Mouse (Mus musculus) lung, postnatal 4 days (tissue): ENCODE data around the gene Zfp949.

Experiments used
- DNase-seq, 2 experiments: peaks; one replicate each; pipeline ENCODE4 v3.0.0; 2021

The Zfp949 gene

DNA sequence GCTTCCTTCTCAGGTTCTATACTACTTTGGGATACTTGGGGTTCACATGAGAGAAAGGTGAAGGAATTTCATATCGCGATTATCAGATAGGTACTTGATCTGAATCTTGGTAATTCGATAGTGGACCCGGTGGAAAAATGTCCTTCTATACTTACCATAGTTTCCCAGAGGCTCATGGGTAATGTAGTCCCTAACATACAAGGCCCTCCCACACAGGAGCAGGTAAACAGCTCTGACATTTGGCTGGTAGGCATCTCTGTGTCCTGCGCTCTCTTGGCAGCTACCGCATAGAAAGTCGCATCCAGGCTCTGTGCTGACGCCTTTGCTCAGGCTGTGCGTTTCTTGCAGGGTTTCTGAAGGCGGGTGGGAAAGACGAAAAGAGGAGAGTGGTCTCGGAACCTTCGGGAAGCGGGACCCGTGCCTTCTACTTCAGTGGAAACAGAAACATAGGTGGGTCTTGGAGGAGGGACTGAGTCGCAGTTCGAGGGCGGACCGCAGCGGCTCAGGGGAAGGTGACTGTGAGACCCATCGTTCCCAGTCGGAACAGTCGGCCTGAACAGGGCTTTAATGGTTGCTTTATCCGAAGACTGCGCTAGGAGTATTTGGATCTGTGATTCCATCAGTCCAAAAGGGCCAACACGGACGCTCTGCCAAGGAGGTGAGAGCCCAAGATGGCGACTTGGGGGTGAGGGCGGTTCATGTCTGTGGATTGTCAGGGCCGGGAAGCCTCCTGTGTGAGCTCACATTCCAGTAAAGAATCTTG is at the start of gene Zfp949:
TSS of gene Zfp949 (plus strand) at position 170 of the 763 bp plus-strand sequence.
- DNase-seq: peak; percentile 43 to 71

DNA sequence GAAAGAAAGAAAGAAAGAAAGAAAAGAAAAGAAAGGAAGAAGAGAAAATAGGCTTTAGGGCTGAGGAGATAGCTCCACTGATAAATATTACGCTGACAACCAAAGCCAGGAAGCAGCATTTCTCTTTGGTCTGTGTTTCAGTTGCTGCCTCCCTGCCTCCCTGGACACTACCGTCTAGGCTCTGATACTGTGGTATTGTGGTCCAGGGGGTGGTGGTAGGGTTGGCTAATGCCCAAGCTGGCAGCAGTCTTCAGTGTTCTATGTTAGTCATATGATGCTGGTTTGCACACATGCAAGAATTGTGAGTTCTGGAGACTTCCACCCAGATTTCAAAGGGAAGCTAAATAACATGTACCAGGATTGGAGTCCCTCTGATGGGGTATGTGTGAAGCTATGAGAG is 47.7 kb upstream of the Zfp949 start:
- DNase-seq: no peak

DNA sequence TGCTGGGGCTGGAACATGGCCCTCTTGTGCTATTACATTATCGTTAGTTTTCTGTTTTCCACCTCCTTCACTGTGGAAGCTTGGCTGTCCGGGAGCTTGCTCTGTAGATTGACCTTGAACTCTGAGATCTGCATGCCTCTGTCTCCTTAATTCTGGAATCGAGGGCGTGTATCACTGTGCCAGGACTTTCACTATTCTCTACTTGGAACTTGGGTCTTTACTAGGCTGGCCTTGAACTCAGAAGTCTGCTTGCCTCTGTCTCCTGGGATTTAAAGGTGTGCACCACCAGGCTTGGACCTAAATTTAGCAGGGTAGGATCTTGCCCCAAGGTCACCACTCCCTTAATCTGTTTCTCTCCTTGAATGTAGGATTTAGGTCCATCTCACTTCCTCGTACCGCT is 46.0 kb upstream of the Zfp949 start:
- DNase-seq: no peak

DNA sequence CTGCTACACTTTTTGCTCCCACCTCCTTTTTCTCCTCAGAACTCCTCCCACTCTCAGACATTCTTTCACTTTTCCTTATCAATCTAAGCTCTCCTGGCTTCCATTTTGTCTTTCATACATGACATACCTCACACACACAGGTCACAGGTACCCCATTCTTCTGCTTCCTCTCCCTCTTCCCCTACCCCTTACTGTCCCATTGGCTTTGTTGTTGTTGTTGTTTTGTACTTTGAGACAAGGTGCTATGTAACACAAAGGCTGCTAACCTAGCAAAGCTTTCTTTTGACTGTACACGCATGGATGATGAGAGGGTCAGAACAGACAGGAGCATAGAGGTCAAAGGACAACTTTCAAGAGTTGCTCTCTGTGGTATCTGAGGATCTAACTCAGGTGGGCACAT is 32.3 kb upstream of the Zfp949 start:
- no peak for DNase-seq

DNA sequence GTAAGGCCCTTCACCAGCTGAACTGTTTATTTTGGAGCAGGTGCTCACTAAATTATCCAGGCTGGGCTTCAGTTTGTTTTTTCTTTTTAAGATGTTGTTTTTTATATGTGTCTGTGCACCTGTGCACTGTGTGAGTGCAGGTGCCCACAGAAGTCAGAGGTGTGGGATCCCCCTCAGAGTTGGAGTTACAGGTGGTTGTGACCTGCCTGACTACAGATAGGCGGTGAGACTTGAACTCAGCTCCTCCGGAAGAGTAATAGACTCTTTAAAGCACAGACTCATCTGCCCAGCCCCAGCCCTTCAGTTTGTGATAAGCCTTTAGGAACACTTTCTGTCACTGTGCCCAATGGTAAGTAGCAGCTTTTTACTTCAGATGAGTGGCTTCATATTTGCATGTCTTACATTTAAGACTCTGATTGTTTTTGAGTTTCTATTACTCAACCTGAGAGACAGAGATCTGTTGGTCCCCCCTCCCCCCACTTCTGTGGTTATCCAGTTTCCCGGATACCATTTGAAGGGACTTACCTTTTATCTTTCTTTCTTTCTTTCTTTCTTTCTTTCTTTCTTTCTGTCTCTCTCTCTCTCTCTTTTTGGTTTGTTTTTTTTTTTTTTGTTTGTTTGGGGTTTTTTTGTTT is 31.3 kb upstream of the Zfp949 start:
- DNase-seq: no peak

DNA sequence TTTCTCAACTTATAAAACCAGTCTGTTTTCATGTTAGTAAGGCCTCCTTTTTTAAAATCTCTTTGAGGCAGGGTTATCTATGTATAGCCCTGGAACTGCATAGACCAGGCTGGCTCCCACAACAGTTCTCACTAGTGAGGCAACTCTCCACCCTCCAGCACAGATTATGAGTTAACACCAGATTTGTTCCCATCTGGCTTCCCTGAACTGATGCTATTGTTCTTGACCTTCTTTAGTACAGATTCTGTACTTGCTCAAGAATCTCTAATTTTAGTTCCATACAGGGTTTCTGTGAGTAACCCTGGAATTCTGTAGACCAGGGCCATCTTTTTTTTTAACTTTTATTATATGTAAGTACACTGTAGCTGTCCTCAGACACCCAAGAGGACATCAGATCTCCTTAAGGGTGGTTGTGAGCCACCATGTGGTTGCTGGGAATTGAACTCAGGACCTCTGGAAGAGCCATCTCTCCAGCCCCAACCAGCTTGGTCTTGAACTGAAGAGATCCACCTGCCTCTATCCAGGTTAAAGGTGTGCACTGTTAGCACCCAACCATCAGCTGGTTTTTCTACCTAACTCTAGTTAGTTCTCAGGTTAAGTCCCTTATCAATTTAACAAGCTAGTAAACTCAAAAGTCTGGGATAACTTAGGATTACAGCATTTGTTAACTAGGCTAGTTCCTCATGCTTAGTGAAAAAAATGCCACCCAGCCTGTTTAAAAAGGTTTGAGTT is 28.3 kb upstream of the Zfp949 start:
- DNase-seq: no peak

DNA sequence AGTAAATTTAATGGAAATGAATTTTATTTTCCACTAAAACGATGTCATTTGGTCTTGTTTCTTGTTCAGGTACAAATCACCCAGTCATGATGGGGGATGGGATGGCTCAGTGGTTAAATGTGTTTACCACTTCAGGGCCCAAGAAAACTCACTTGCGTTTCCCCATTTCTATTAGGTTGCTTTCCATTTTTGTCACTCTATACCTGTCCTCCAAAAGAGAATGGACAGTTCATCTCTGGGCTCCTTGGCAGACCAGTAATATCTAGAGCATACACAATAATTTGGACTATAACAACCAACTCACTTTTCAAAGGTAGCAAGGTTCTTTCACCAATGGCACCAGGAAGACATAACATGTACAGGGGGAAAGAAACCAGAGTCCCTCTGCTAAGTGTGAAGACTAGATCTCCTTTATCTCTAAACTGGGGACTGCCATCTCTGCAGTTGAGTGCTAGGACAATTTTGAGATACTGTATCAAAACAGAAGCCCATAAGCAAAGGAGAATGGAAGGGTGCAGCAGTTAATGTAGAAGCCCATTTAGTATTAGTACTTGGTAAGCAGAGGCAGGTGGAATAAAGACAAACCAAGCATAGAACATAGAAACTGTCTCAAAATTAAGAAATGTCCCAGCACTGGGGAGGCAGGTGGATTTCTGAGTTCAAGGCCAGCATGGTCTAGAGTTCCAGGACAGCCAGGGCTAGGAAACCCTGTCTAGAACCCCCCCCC is 27.5 kb upstream of the Zfp949 start:
- no peak for DNase-seq

DNA sequence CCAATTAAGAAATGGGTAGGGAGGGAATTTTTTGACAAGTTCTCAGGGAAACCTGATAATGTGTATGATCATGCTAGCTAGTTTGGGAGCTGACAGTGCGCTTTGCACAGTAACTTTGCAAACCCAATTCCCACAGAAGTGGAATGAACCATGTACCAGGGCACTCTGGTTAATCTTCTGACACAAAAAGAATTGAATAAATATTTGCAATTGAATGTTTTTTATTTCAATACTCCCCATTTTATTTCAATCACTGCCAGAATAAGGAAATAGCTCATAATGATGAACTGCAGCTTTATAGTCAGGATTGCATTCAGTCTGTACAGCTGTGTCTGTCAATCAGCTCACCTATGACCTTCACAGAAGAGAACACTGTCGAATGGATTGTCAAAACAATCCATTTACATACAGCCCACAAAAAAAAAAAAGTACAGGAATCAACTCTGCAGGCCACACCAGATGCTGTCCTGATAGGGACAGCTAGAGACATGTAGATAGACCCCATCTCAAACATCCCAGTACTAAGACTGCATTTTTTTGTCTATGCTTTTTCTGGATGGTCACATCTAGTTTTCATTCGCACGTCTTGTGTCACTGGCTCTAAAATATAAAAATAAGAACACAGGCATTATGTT is 26.9 kb upstream of the Zfp949 start:
- DNase-seq: no peak

DNA sequence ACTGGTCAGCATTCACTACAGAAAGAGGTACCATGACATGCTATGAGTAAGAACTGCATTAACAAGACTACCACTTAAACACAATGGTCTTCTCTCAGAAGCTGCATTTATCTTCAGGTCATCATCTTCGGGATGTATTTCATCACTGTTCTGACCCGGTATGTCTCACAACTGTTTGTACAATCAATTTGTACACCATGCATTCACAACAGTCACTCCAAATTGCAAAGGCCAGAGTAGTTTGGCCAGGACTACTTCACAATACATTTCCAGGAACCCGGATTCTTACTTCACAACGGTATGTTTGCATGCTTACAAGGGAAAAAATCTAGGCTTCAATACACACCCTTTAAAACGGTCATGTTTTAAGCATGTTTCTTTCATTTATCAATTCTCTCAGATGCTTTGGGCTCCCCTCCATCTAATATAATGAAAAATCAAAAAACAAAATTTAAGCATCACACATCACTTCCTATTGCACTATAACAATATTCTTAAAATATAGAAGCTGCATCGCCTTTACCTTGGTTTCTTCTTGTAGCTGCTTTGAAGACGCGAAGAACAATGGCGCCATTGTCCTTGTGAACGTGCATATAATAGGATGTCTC is 25.8 kb upstream of the Zfp949 start:
- no peak for DNase-seq

DNA sequence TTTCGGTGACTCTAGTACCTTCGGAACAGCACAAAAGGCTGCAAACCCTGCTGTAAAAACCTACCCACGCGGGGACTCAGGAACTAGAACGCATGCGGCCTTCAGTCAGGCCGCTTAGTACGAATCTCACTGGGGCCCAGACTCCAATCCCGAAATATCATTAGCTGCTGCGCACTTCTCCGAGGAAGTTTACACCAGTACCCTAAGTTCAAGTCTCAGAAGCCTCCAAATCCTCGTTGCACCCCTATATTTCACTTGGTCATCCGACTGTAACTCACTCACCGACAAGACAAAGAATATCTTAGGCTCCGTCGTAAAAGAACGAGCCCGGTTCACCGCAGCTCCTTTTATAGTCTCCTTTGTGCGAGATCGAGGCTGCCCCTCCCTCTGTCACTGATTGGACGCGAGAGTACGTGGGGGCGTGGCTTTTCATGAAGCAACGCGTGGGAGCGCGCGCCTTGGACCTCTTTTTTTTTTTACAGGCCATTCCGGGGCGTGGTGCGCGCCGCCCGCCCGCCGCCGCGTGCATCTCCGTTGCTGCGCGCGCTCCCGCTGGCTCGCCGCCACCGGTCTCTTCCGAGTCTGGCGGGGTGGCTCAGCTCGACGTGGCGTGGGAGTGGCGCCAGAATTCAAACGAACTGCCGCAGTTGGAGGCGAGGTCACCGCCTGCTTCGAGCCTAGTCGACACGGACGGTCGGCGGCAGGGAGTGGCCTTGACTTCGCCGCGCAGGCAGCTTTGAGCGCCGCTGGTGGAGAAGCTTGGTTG is 25.1 kb upstream of the Zfp949 start:
- DNase-seq: peak; percentile 98

DNA sequence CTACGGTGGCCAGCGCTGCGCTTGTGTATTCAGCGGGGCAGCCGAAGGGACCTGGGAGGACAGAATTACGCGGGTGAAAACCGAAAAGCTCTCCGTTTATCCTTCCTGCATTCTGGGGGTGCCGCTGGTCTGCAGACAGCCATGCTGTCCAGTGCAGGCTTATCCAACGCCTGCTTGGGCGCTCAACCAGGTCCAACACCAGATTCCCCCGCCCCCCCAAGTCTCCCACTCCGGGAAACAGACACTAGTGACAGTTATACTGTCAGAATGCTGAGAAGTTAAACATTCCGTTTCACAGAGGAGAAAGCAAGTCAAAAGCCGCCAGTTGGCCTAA is 24.5 kb upstream of the Zfp949 start:
- DNase-seq: no peak

DNA sequence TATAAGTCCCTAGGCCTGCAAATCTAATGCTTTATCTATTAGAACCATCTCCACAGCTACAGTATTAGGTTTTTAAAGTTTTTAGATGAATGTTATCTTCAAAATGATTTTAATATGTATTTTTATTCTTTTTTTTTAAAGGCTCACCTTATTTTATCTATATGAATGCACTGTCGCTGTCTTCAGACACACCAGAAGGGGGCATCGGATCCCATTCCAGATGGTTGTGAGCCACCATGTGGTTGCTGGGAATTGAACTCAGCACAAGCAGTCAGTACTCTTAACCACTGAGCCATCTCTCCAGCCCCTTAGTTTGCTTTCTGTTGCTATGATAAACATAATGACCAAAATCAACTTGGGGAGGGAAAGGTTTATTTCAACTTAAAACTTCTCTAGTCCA is 23.5 kb upstream of the Zfp949 start:
- no peak for DNase-seq

DNA sequence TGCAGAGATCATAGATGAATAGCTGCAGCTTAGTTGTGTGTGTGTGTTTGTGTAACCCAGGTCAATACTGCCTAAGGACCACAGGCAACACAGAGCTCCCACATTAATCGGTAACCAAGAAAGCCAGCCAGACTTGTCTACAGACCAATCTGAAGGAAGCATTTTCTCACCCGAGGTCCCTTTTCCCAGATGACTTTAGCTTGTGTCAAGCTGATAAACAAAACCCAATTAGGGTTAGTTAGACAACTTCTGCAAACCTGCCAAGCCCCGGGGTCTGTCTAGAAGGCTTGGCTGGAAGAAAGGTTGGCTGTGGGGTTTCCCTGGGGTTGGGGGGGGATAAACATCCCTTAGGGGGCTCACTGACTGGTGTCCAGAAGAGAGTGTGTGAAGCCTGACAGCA is 23.0 kb upstream of the Zfp949 start:
- no peak for DNase-seq

DNA sequence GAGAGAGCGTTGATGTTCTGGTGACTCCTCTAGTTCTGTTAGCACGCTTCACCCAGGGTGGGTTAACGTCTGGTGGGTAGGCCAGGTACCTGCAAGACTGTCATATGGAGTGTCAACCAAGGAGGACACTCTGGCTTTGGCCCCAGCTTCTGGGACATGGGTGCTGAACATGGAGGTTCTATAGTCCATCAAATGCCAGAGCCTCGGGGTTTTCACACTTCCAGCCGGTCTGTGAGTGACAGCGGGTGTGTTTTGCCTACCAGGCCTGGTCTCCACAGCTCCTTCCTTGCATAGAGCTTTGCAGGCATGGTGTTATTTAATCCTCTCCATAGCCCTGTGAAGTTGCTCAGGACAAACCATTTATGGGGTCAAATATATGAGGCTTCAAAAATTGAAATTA is 22.5 kb upstream of the Zfp949 start:
- DNase-seq: no peak

DNA sequence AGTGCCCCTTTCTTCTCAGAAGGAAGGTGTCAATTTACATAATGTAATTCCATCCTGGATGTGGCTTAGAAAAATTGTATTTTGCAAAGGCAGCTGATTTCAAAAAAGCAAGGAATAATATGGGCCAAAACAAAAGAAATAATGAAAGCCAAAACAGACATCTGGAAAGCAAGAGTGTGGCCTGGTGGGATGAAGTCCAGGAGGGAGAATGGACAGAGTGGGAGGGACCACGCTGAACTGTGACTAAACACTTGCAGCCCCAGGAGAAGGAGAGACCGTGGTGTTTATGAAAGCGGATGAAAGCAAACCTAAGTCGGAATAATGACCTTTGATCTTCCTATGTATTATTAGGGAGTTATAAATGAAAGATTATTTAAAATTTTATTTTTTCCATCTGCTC is 19.9 kb upstream of the Zfp949 start:
- no peak for DNase-seq

DNA sequence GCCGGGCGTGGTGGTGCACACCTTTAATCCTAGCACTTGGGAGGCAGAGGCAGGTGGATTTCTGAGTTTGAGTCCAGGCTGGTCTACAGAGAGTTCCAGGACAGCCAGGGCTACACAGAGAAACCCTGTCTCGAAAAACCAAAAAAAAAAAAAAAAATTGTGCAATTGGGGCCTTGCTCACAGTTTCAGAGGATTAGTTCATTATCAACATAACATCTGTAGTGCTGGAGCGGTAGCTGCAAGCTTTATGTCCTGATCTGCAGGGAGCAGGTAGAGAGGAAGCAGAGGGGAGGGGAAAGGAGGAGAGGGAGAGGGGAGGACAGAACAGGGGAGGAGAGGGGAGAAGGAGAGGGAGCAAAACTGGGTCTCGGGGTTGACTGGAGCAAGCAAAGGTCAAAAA is 19.1 kb upstream of the Zfp949 start:
- DNase-seq: no peak

DNA sequence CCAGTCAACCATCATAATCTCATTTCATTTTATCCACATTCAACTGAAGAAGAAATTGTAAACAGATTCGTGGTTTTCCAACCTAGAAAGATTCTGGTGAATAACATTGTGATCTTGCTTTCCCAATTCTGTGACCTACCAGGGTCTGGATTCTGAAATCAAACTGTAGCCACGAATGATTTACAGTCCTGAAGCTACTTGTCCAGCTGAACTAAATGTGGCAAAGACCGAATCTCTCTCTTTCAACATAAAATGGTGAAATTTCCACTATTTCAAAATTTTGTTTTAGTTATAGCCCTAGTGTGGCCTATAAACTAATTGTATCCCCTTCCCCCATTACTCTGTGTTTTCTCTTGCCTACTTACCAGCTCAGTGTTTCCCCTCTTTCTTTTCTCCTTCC is 18.2 kb upstream of the Zfp949 start:
- no peak for DNase-seq

DNA sequence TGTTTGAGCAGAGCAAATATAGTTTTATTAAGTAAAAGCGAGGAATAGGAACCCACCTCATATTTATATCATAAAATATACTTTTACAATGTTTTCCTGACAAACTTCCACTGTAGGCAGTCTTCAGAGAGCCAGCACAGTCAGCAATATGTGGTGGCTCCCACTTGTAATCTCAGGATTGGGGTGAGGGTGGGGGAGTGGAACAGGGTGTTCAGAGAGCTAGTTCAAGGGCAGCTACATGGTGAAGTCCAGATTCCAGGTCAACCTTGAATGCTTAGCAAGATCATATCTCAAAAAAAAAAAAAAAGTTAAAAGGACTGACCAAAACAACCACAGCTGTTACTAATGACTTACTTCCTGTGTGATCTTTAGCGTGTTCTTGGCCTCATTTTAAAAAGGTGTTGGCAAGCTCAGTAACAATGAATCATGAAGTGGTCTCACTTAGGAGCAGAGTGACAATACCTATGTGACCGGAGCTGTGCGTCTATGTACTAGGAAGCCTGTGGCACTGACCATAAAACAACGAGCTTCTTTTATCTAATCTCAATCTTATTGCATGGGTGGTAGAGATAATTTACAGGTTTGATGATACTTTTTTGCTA is 17.7 kb upstream of the Zfp949 start:
- DNase-seq: no peak

DNA sequence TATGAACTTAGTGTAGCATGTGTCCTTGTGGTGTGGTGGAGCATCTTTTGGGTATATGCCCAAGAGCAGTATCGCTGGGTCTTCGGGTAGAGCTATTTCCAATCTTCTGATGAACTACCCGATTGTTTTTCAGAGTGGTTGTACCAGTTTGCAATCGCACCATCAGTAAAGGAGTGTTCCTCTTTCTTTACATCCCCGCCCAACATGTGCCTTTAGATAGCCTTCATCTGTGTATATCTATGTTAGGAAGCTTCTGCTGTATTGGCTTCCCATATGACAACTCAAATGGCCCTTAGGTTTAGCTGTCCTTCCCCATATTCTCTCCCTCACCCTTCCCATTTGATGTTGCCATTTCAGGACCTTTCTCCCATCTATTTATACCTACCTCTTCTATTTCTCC is 13.7 kb upstream of the Zfp949 start:
- no peak for DNase-seq

DNA sequence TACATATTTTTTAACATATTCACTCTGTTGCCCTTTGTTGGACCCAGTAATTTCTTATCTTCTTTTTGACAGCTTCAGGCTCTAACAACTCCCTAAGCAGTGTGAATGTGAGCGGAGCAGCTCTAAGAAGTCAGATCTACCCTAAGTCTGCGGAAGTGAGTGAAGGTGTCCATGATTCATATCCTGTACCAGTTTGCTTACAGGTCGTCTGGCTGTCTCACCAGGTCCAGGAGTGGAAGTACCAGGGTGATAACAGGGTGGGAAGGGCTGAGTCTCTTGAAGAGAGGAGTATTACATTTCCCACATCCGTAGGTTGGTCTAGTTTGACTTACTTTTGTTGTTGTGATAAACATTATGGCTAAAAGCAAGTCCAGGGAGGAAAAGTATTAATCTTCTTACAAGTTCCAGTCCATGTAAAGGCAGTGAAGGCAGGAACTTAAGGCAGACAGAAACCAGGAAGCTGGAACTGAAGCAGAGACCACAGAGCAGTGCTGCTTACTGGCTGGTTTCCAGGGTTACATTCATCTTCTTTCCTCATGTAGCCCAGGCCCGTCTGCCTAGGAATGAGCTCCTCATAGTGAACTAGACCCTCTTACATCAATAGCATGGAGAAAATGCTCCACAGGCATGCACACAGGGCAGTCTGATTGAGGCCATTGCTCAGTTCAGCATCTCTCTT is 8.1 kb upstream of the Zfp949 start:
- DNase-seq: no peak

DNA sequence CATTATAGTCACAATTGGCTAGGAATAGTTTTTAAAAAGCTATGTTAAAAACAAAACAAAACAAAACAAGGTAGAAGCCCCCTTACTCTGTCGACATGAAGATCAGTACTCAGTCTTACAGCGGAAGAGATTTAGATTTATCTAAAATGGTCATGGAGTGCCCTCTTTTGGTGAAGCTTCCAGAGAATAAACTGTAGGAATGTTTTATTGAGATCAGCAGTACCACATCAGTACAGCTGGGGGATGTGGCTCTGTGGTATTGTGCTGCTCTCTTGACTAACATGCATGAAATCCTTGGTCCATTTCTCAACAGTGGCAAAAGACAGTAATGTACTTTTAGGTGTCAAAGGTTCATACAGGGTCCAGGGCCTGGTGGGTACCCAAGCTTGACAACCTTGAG is 5.0 kb upstream of the Zfp949 start:
- DNase-seq: peak in 1 of 2 experiments; percentile 18
